Mouse (Mus musculus): ENCODE measurements around the gene Galm. TPM values are rescaled to one million over a fixed set of nuclear protein-coding genes. Genes with fewer than 3 reads are reported as not detected.

The Galm gene
- polyA plus RNA-seq, 1 experiment from 2014 or later: 42.9 TPM

- Histone ChIP-seq H3K27me3 (ENCODE audit: control insufficient read depth, insufficient read depth, low read depth, low read length) (no peaks in the 10 kb centered on the region), H3K4me2 (ENCODE audit: low read depth, low read length) (no peak overlapping the region), H3K4me1 (ENCODE audit: control insufficient read depth, low read depth, low read length) (no peaks in the 10 kb centered on the region), H3K9ac (ENCODE audit: low read depth, low read length) (no peak overlapping the region), H3K9me3 (replicated peaks; ENCODE audit: control insufficient read depth, low read length) (no peaks in the 10 kb centered on the region), H3K4me3 (ENCODE audit: low read depth, low read length) (no peak overlapping the region), H3K27ac (ENCODE audit: low read length) (no peak overlapping the region), H3K36me3 (ENCODE audit: control insufficient read depth, insufficient read depth) (no peaks in the 10 kb centered on the region)
- 70% methylated on average over 3 of the region's 3 CpGs for WGBS (ENCODE audit: insufficient replicate concordance)
- no peak for ATAC-seq (ENCODE audit: low read depth)
These were observed 6.9 kb upstream of the Galm start for GRCm38 (mm10) chr17:80120396-80120795.

- H3K9me3 ChIP-seq (replicated peaks; ENCODE audit: control insufficient read depth, low read length): no peaks in the 10 kb centered on the region
- 41% methylated on average over 1 of the region's 1 CpGs for WGBS (ENCODE audit: insufficient replicate concordance)
- H3K36me3 ChIP-seq (ENCODE audit: control insufficient read depth, insufficient read depth): no peaks in the 10 kb centered on the region
- no peak overlapping the region for H3K27ac ChIP-seq (ENCODE audit: low read length)
- no peaks in the 10 kb centered on the region for H3K27me3 ChIP-seq (ENCODE audit: control insufficient read depth, insufficient read depth, low read depth, low read length)
- no peaks in the 10 kb centered on the region for H3K4me1 ChIP-seq (ENCODE audit: control insufficient read depth, low read depth, low read length)
- H3K4me3 ChIP-seq (ENCODE audit: low read depth, low read length): no peak overlapping the region
- H3K9ac ChIP-seq (ENCODE audit: low read depth, low read length): no peak overlapping the region
- no peak for ATAC-seq (ENCODE audit: low read depth)
- no peak overlapping the region for H3K4me2 ChIP-seq (ENCODE audit: low read depth, low read length)
These were observed 5.4 kb upstream of the Galm start for GRCm38 (mm10) chr17:80121833-80122232.

GRCm38 (mm10) chr17:80124985-80125750 is 2.1 kb upstream of the Galm start:
- no peaks in the 10 kb centered on the region for H3K36me3 ChIP-seq (ENCODE audit: control insufficient read depth, insufficient read depth)
- no peak overlapping the region for H3K4me2 ChIP-seq (ENCODE audit: low read depth, low read length)
- H3K9ac ChIP-seq (ENCODE audit: low read depth, low read length): no peak overlapping the region
- no peaks in the 10 kb centered on the region for H3K4me1 ChIP-seq (ENCODE audit: control insufficient read depth, low read depth, low read length)
- H3K27me3 ChIP-seq (ENCODE audit: control insufficient read depth, insufficient read depth, low read depth, low read length): no peaks in the 10 kb centered on the region
- WGBS (ENCODE audit: insufficient replicate concordance): 67% methylated on average over 5 of the region's 5 CpGs
- no peak overlapping the region for H3K27ac ChIP-seq (ENCODE audit: low read length)
- no peaks in the 10 kb centered on the region for H3K9me3 ChIP-seq (replicated peaks; ENCODE audit: control insufficient read depth, low read length)
- no peak for ATAC-seq (ENCODE audit: low read depth)
- H3K4me3 ChIP-seq (ENCODE audit: low read depth, low read length): no peak overlapping the region

GRCm38 (mm10) chr17:80126166-80126565 is 1.1 kb upstream of the Galm start:
- no peak for ATAC-seq (ENCODE audit: low read depth)
- no peak overlapping the region for H3K4me3 ChIP-seq (ENCODE audit: low read depth, low read length)
- no peak overlapping the region for H3K9ac ChIP-seq (ENCODE audit: low read depth, low read length)
- no peak overlapping the region for H3K27ac ChIP-seq (ENCODE audit: low read length)
- no peak overlapping the region for H3K4me2 ChIP-seq (ENCODE audit: low read depth, low read length)
- H3K4me1 ChIP-seq (ENCODE audit: control insufficient read depth, low read depth, low read length): no peaks in the 10 kb centered on the region
- H3K27me3 ChIP-seq (ENCODE audit: control insufficient read depth, insufficient read depth, low read depth, low read length): no peaks in the 10 kb centered on the region
- WGBS (ENCODE audit: insufficient replicate concordance): 70% methylated on average over 6 of the region's 6 CpGs
- H3K36me3 ChIP-seq (ENCODE audit: control insufficient read depth, insufficient read depth): no peaks in the 10 kb centered on the region
- H3K9me3 ChIP-seq (replicated peaks; ENCODE audit: control insufficient read depth, low read length): no peaks in the 10 kb centered on the region

- Histone ChIP-seq H3K27ac (ENCODE audit: low read length) (peak overlapping the region; percentile 85), H3K27me3 (ENCODE audit: control insufficient read depth, insufficient read depth, low read depth, low read length) (no peaks in the 10 kb centered on the region), H3K4me3 (ENCODE audit: low read depth, low read length) (peak overlapping the region; percentile 62), H3K4me1 (ENCODE audit: control insufficient read depth, low read depth, low read length) (no peaks in the 10 kb centered on the region), H3K9me3 (replicated peaks; ENCODE audit: control insufficient read depth, low read length) (no peaks in the 10 kb centered on the region), H3K9ac (ENCODE audit: low read depth, low read length) (peak overlapping the region; percentile 56; the same call in 1 of the 2 replicates), H3K4me2 (ENCODE audit: low read depth, low read length) (peak overlapping the region; percentile 67), H3K36me3 (ENCODE audit: control insufficient read depth, insufficient read depth) (no peaks in the 10 kb centered on the region)
- ATAC-seq (ENCODE audit: low read depth): no peak
- WGBS (ENCODE audit: insufficient replicate concordance): 58% methylated on average over 13 of the region's 13 CpGs
These were observed 1.3 kb downstream of the Galm start for GRCm38 (mm10) chr17:80128476-80128990.

GRCm38 (mm10) chr17:80129387-80129786 is 2.1 kb downstream of the Galm start:
- no peak for ATAC-seq (ENCODE audit: low read depth)
- Histone ChIP-seq H3K9me3 (replicated peaks; ENCODE audit: control insufficient read depth, low read length) (no peaks in the 10 kb centered on the region), H3K4me2 (ENCODE audit: low read depth, low read length) (peak overlapping the region; percentile 36), H3K9ac (ENCODE audit: low read depth, low read length) (no peak overlapping the region), H3K4me3 (ENCODE audit: low read depth, low read length) (no peak overlapping the region), H3K27ac (ENCODE audit: low read length) (no peak overlapping the region), H3K4me1 (ENCODE audit: control insufficient read depth, low read depth, low read length) (no peaks in the 10 kb centered on the region), H3K36me3 (ENCODE audit: control insufficient read depth, insufficient read depth) (no peaks in the 10 kb centered on the region), H3K27me3 (ENCODE audit: control insufficient read depth, insufficient read depth, low read depth, low read length) (no peaks in the 10 kb centered on the region)
- WGBS (ENCODE audit: insufficient replicate concordance): 69% methylated on average over 4 of the region's 4 CpGs

GRCm38 (mm10) chr17:80130718-80131430 is 3.6 kb downstream of the Galm start:
- H3K27ac ChIP-seq (ENCODE audit: low read length): no peak overlapping the region
- ATAC-seq (ENCODE audit: low read depth): no peak
- H3K36me3 ChIP-seq (ENCODE audit: control insufficient read depth, insufficient read depth): no peaks in the 10 kb centered on the region
- H3K4me1 ChIP-seq (ENCODE audit: control insufficient read depth, low read depth, low read length): no peaks in the 10 kb centered on the region
- no peak overlapping the region for H3K9ac ChIP-seq (ENCODE audit: low read depth, low read length)
- peak overlapping the region; percentile 19 for H3K4me2 ChIP-seq (ENCODE audit: low read depth, low read length)
- no peak overlapping the region for H3K4me3 ChIP-seq (ENCODE audit: low read depth, low read length)
- H3K9me3 ChIP-seq (replicated peaks; ENCODE audit: control insufficient read depth, low read length): no peaks in the 10 kb centered on the region
- H3K27me3 ChIP-seq (ENCODE audit: control insufficient read depth, insufficient read depth, low read depth, low read length): no peaks in the 10 kb centered on the region
- WGBS (ENCODE audit: insufficient replicate concordance): 41% methylated on average over 9 of the region's 9 CpGs

GRCm38 (mm10) chr17:80131431-80131766 is 4.1 kb downstream of the Galm start:
- ATAC-seq (ENCODE audit: low read depth): peak; percentile 39
- WGBS (ENCODE audit: insufficient replicate concordance): 32% methylated on average over 1 of the region's 1 CpGs
- Histone ChIP-seq H3K27me3 (ENCODE audit: control insufficient read depth, insufficient read depth, low read depth, low read length) (no peaks in the 10 kb centered on the region), H3K4me3 (ENCODE audit: low read depth, low read length) (no peak overlapping the region), H3K27ac (ENCODE audit: low read length) (peak overlapping the region; percentile 56; the same call in 1 of the 2 replicates), H3K9me3 (replicated peaks; ENCODE audit: control insufficient read depth, low read length) (no peaks in the 10 kb centered on the region), H3K4me2 (ENCODE audit: low read depth, low read length) (peak overlapping the region; percentile 19), H3K9ac (ENCODE audit: low read depth, low read length) (no peak overlapping the region), H3K4me1 (ENCODE audit: control insufficient read depth, low read depth, low read length) (no peaks in the 10 kb centered on the region), H3K36me3 (ENCODE audit: control insufficient read depth, insufficient read depth) (no peaks in the 10 kb centered on the region)

- Histone ChIP-seq H3K4me2 (ENCODE audit: low read depth, low read length) (peak overlapping the region; percentile 11; the same call in 1 of the 2 replicates), H3K9me3 (replicated peaks; ENCODE audit: control insufficient read depth, low read length) (no peaks in the 10 kb centered on the region), H3K27me3 (ENCODE audit: control insufficient read depth, insufficient read depth, low read depth, low read length) (no peaks in the 10 kb centered on the region), H3K4me1 (ENCODE audit: control insufficient read depth, low read depth, low read length) (no peaks in the 10 kb centered on the region), H3K4me3 (ENCODE audit: low read depth, low read length) (no peak overlapping the region), H3K36me3 (ENCODE audit: control insufficient read depth, insufficient read depth) (no peaks in the 10 kb centered on the region), H3K27ac (ENCODE audit: low read length) (peak overlapping the region; percentile 56; the same call in 1 of the 2 replicates), H3K9ac (ENCODE audit: low read depth, low read length) (no peak overlapping the region)
- ATAC-seq (ENCODE audit: low read depth): peak; percentile 79
- 62% methylated on average over 7 of the region's 7 CpGs for WGBS (ENCODE audit: insufficient replicate concordance)
These were observed 4.6 kb downstream of the Galm start for GRCm38 (mm10) chr17:80131838-80132237.
